Mouse (Mus musculus): Measurements from ENCODE around the gene Lin28a. TPM values are rescaled to one million over a fixed set of nuclear protein-coding genes. Genes with fewer than 3 reads are reported as not detected.
A peak's percentile ranks its signal among the peaks of the same experiment; 100 is the strongest.

The Lin28a gene
- polyA plus RNA-seq, 1 experiment = 29.6 TPM

DNA sequence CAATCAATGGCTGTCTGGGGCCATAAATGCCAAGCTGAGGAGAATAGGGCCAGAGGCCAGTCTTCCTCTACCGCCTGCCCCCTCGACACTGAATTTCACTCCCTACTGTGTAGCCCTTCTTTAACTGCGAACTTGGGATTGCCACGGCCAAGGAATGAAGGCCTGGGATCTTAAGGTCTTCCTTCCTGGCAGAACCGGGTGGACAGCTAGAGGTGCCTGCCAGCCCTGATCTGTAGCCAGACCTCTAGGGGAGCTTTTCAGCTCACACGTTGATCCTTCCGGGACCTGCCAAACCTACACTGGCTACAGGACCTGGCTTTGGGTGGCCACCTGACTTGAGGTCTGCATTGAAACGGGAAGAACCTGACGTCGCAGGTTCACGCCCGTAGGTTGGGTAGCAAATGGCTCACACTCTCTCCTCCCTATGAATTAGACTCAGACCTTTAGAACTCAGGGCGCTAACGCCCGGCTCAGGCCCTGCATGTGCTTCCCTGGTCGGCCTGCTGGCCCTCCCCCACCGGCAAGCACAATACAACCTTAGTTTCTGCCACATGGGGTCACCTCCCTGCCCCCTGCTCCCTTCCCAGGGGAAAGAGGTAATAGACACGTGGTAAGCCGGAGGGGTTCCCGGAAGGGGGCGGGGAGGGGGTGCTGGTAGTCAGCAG, 1.3 kb downstream of the Lin28a start:
- no peak overlapping the region for H3K4me3 ChIP-seq (replicated peaks; ENCODE audit: control insufficient read depth, low read depth, low read length)
- no peak for TF ChIP-seq CTCF (IDR thresholded peaks at IDR 0.05; ENCODE audit: control insufficient read depth, insufficient read depth, low read length)
- no peak for TF ChIP-seq POLR2A (IDR thresholded peaks at IDR 0.05; ENCODE audit: borderline replicate concordance, control insufficient read depth, low read depth, low read length)

DNA sequence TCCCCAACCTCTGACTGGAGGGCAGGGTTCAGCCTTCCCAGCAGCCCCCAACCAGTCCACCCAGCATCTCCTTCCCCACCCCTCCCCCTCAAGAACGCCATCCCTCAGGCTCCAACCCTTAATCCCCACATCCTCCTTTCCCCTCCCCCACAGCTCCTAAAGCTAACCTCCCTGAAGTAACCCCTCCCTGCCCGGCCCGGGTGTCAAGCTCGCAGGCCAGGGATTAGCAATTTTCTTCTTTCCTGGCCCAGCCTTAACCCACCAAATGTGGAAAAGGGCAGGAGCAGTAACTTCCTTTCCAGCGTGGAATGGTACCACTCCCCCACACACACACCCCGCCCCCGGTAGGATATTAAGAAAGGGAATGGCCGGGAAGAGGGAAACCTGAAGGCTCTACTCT, 1.9 kb downstream of the Lin28a start:
- TF ChIP-seq CTCF (IDR thresholded peaks at IDR 0.05; ENCODE audit: control insufficient read depth, insufficient read depth, low read length) = no peak
- TF ChIP-seq POLR2A (IDR thresholded peaks at IDR 0.05; ENCODE audit: borderline replicate concordance, control insufficient read depth, low read depth, low read length) = no peak
- Histone ChIP-seq H3K4me3 (replicated peaks; ENCODE audit: control insufficient read depth, low read depth, low read length) (no peak overlapping the region), H3K27ac (ENCODE audit: control insufficient read depth, insufficient read depth, low read depth, low read length, poor library complexity) (no peak overlapping the region), H3K4me1 (ENCODE audit: control insufficient read depth, insufficient read depth, low read length) (no peaks in the 10 kb centered on the region; the same call in 1 of the 2 replicates)
- 6% methylated on average over 8 of the region's 8 CpGs for WGBS

More for the DNA sequence above, 1.3 kb downstream of the Lin28a start:
- no peak overlapping the region for H3K27ac ChIP-seq (ENCODE audit: control insufficient read depth, insufficient read depth, low read depth, low read length, poor library complexity)
- 4% methylated on average over 21 of the region's 21 CpGs for WGBS
- H3K4me1 ChIP-seq (ENCODE audit: control insufficient read depth, insufficient read depth, low read length) = no peaks in the 10 kb centered on the region; the same call in 1 of the 2 replicates

- H3K4me1 ChIP-seq (ENCODE audit: control insufficient read depth, insufficient read depth, low read length) = no peaks in the 10 kb centered on the region; the same call in 1 of the 2 replicates
- TF ChIP-seq CTCF (IDR thresholded peaks at IDR 0.05; ENCODE audit: control insufficient read depth, insufficient read depth, low read length) (no peak), POLR2A (IDR thresholded peaks at IDR 0.05; ENCODE audit: borderline replicate concordance, control insufficient read depth, low read depth, low read length) (no peak)
- 13% methylated on average over 7 of the region's 7 CpGs for WGBS
Measured at GRCm38 (mm10) chr4:134016208-134016607, 2.4 kb downstream of the Lin28a start.

DNA sequence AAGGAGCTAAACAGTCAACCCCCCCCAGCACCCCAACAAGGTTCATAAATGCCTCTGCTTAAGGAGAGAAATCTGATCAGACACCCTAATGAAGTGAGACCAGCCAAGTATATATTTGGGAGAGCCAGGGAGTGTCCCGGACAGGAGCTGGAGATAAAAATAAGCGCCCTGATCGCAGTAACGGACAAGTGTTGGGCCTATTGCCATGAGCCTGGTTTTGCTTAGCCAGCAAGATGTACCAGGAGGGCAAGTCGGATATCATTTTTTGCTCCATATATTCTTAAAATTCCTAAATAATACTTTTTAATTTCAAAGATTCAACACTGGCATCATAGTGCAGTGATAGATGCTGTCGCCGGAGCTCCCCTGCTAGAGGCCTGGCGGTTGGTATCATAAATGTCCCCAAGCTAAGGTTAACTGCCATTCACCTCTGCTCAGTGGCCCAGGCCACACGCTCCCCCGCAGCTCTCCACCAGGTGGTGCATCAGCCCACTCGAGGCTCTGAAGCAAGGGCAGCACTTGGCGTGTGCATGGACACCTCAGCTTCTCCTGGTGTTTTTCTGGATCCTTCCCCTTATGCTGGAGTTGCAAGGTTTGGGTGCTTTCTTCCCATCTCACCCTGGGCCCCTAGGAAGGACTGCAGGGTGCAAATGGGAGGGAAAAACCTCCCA, 5.6 kb downstream of the Lin28a start:
- no peak overlapping the region for H3K27ac ChIP-seq (ENCODE audit: control insufficient read depth, insufficient read depth, low read depth, low read length, poor library complexity)
- 55% methylated on average over 12 of the region's 12 CpGs for WGBS
- TF ChIP-seq CTCF (IDR thresholded peaks at IDR 0.05; ENCODE audit: control insufficient read depth, insufficient read depth, low read length) (peak; percentile 66), POLR2A (IDR thresholded peaks at IDR 0.05; ENCODE audit: borderline replicate concordance, control insufficient read depth, low read depth, low read length) (no peak)
- H3K4me1 ChIP-seq (ENCODE audit: control insufficient read depth, insufficient read depth, low read length) = no peaks in the 10 kb centered on the region; the same call in 1 of the 2 replicates
- H3K4me3 ChIP-seq (replicated peaks; ENCODE audit: control insufficient read depth, low read depth, low read length) = peak overlapping the region; percentile 11

More at GRCm38 (mm10) chr4:134016208-134016607, 2.4 kb downstream of the Lin28a start:
- no peak overlapping the region for H3K4me3 ChIP-seq (replicated peaks; ENCODE audit: control insufficient read depth, low read depth, low read length)
- H3K27ac ChIP-seq (ENCODE audit: control insufficient read depth, insufficient read depth, low read depth, low read length, poor library complexity) = no peak overlapping the region

GRCm38 (mm10) chr4:134011450-134012414, 6.9 kb downstream of the Lin28a start:
- 15% methylated on average over 16 of the region's 16 CpGs for WGBS
- Histone ChIP-seq H3K4me1 (ENCODE audit: control insufficient read depth, insufficient read depth, low read length) (no peaks in the 10 kb centered on the region; the same call in 1 of the 2 replicates), H3K27ac (ENCODE audit: control insufficient read depth, insufficient read depth, low read depth, low read length, poor library complexity) (peak overlapping the region; percentile 60), H3K4me3 (replicated peaks; ENCODE audit: control insufficient read depth, low read depth, low read length) (peak overlapping the region; percentile 70)
- TF ChIP-seq POLR2A (IDR thresholded peaks at IDR 0.05; ENCODE audit: borderline replicate concordance, control insufficient read depth, low read depth, low read length) = no peak
- TF ChIP-seq CTCF (IDR thresholded peaks at IDR 0.05; ENCODE audit: control insufficient read depth, insufficient read depth, low read length) = no peak

- Histone ChIP-seq H3K27ac (ENCODE audit: control insufficient read depth, insufficient read depth, low read depth, low read length, poor library complexity) (no peak overlapping the region), H3K4me1 (ENCODE audit: control insufficient read depth, insufficient read depth, low read length) (no peaks in the 10 kb centered on the region; the same call in 1 of the 2 replicates), H3K4me3 (replicated peaks; ENCODE audit: control insufficient read depth, low read depth, low read length) (no peak overlapping the region)
- 67% methylated on average over 6 of the region's 6 CpGs for WGBS
- TF ChIP-seq POLR2A (IDR thresholded peaks at IDR 0.05; ENCODE audit: borderline replicate concordance, control insufficient read depth, low read depth, low read length) = no peak
- no peak for TF ChIP-seq CTCF (IDR thresholded peaks at IDR 0.05; ENCODE audit: control insufficient read depth, insufficient read depth, low read length)
Measured at GRCm38 (mm10) chr4:134009709-134010108, 8.9 kb downstream of the Lin28a start.

DNA sequence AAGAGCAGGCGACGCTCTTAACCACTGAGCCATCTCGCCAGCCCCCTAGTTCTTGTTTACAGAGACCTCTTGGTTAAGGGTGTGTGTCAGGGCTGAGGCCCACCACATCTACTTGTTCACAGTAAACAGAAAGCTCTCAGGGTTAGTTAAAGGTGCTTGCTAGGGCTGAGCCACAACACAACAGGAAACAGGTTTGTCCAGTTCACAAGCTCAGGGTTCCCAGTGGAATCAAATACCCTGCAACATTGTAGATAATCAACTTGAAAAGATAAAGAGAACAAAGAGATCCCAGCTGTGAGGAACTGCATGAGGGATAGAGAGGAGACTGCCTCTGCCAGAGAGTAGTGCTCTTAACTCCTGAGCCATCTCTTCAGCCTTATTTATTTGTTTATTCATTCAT, 11.8 kb downstream of the Lin28a start:
- H3K27ac ChIP-seq (ENCODE audit: control insufficient read depth, insufficient read depth, low read depth, low read length, poor library complexity) = no peak overlapping the region
- H3K4me3 ChIP-seq (replicated peaks; ENCODE audit: control insufficient read depth, low read depth, low read length) = no peak overlapping the region
- H3K4me1 ChIP-seq (ENCODE audit: control insufficient read depth, insufficient read depth, low read length) = no peaks in the 10 kb centered on the region; the same call in 1 of the 2 replicates
- TF ChIP-seq CTCF (IDR thresholded peaks at IDR 0.05; ENCODE audit: control insufficient read depth, insufficient read depth, low read length) (no peak), POLR2A (IDR thresholded peaks at IDR 0.05; ENCODE audit: borderline replicate concordance, control insufficient read depth, low read depth, low read length) (no peak)
- 85% methylated on average over 3 of the region's 3 CpGs for WGBS

All from bone marrow, adult 2 months (tissue).